Mouse (Mus musculus) liver, embryonic 15.5 days (tissue): ENCODE measurements around the gene Pitpnm3. TPM values are rescaled to one million over a fixed set of nuclear protein-coding genes. Genes with fewer than 3 reads are reported as not detected.

Experiments used
- ATAC-seq: fragments of 200-750 bp; cut with Nextera tagmentation; 2 replicates; pipeline ENCODE4 v1.8.0; 2017; ENCODE audit warnings: moderate number of reproducible peaks, mild to moderate bottlenecking, moderate library complexity; ENCODE audit not compliant: insufficient read depth
- H3K27ac ChIP-seq: fragments of 300-500 bp; sonication (generic); replicated peaks from 2 replicates; pipeline ENCODE4 v1.5.1; 2015; ENCODE audit warnings: mild to moderate bottlenecking, inconsistent platforms
- H3K27me3 ChIP-seq: fragments of 300-500 bp; sonication (generic); 2 replicates; pipeline ENCODE4 v1.6.1; 2015; ENCODE audit warnings: mild to moderate bottlenecking, inconsistent platforms
- H3K36me3 ChIP-seq: fragments of 300-500 bp; sonication (generic); replicated peaks from 2 replicates; pipeline ENCODE4 v1.6.1; 2015; ENCODE audit warnings: moderate library complexity, mild to moderate bottlenecking, inconsistent platforms
- H3K4me1 ChIP-seq: fragments of 300-500 bp; sonication (generic); replicated peaks from 2 replicates; pipeline ENCODE4 v1.6.1; 2015; ENCODE audit warnings: inconsistent platforms
- H3K4me2 ChIP-seq: fragments of 300-500 bp; sonication (generic); 2 replicates; pipeline ENCODE4 v1.6.1; 2015; ENCODE audit warnings: moderate library complexity, mild to moderate bottlenecking, inconsistent platforms
- H3K4me3 ChIP-seq: fragments of 300-500 bp; sonication (generic); replicated peaks from 2 replicates; pipeline ENCODE4 v1.5.1; 2015; ENCODE audit warnings: mild to moderate bottlenecking, inconsistent platforms
- H3K9ac ChIP-seq: fragments of 300-500 bp; sonication (generic); 2 replicates; pipeline ENCODE4 v1.6.1; 2015; ENCODE audit warnings: moderate library complexity, mild to moderate bottlenecking, inconsistent platforms
- H3K9me3 ChIP-seq: fragments of 300-500 bp; sonication (generic); replicated peaks from 2 replicates; pipeline ENCODE4 v1.6.1; 2016; ENCODE audit warnings: inconsistent platforms
- WGBS: fragments of 180-500 bp; shearing (Covaris S2); methylation state at CpG from one replicate; pipeline ENCODE4 v1.1.7; 2015; ENCODE audit warnings: mixed read lengths; ENCODE audit not compliant: insufficient replicate concordance; 5-methylcytosine and 5-hydroxymethylcytosine counted together
- polyA plus RNA-seq: library from polyadenylated mRNA; unstranded; fragments of >200 nt; fragmentation: Nextera tagmentation; extraction: Ambion mirVana; gene quantifications from 2 replicates; pipeline ENCODE4 v1.2.1, GENCODE M21; 2015

Gene Pitpnm3
- polyA plus RNA-seq, 1 experiment from 2014 or later: not detected

- H3K4me2 ChIP-seq: no peak overlapping the region
- WGBS: 65% methylated on average over 3 of the region's 3 CpGs
These were observed 103.0 kb downstream of the Pitpnm3 start for GRCm38 (mm10) chr11:72032589-72032988.

DNA sequence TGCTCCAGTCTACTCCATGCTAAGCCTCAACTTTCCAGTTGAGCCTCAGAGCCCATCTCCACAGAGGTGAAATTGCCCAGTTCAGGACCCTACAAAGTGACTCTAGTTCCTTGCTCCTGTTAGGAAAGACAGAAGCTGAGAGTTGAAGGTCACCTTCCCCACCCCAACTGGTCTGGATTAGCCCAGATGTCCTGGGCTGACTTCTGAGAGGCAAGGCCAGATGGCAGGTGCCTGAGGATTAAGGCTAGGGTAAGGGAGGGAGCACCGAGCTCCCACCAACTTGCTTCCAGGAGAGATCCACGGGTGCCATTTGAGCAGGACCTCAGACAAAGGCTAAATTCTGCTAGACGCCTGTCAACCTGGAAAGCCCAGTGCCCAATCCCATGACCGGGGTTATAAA, 103.5 kb downstream of the Pitpnm3 start:
- ATAC-seq: no peak
- WGBS: 63% methylated on average over 4 of the region's 4 CpGs

More at GRCm38 (mm10) chr11:72032589-72032988, 103.0 kb downstream of the Pitpnm3 start:
- ATAC-seq: no peak
- Histone ChIP-seq H3K9me3 (no peaks in the 10 kb centered on the region), H3K36me3 (no peaks in the 10 kb centered on the region), H3K27ac (no peak overlapping the region), H3K9ac (no peak overlapping the region), H3K4me3 (no peak overlapping the region), H3K27me3 (peaks cover 20% of the 10 kb centered on the region), H3K4me1 (no peaks in the 10 kb centered on the region)

DNA sequence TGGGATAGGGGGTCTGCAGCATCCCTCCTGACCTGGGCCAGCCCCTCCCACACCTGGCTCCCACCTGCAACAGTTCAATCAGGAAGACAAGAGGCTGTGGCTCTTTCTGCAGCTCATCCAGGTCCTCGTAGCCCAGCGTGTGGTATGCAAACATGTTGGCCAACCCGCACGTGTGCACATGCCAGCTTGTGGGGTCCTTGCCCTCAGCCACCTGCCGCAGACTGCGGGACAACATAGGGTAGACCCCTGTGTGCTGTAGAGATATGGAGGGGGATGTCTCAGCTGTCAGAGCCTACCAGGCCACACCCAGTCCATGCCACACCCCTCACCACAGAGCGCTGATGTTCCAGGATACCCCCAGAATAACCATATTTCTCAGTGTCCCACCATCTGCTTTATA, 104.2 kb downstream of the Pitpnm3 start:
- no peak overlapping the region for H3K4me2 ChIP-seq

More for the DNA sequence above, 103.5 kb downstream of the Pitpnm3 start:
- Histone ChIP-seq H3K9me3 (no peaks in the 10 kb centered on the region), H3K9ac (no peak overlapping the region), H3K27ac (no peak overlapping the region), H3K4me3 (no peak overlapping the region), H3K27me3 (peaks cover 19% of the 10 kb centered on the region), H3K4me1 (no peaks in the 10 kb centered on the region), H3K36me3 (no peaks in the 10 kb centered on the region), H3K4me2 (no peak overlapping the region)

DNA sequence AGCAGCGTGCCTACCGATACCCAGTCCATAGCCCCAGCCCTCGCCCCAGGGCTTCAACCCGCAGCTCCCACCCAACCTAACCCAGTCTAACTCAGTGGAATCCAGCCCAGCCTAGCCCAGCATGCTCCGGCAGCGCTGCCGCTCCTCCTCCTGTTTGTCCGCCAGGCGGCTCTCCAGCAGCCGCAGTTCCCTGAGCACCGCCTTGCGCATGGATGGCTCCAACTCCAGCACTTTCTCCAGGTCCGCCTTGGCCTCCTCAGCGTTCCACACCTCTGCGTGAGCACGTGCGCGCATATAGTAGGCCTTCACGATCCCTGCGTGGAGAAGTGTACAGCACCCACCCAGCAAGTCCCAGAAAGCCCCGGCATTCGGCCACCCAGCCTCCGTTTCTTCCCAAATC, 106.4 kb downstream of the Pitpnm3 start:
- H3K36me3 ChIP-seq: no peaks in the 10 kb centered on the region
- H3K27ac ChIP-seq: no peak overlapping the region
- 22% methylated on average over 23 of the region's 23 CpGs for WGBS
- H3K4me2 ChIP-seq: no peak overlapping the region
- H3K27me3 ChIP-seq: peaks cover 19% of the 10 kb centered on the region
- H3K9me3 ChIP-seq: no peaks in the 10 kb centered on the region
- H3K4me1 ChIP-seq: no peaks in the 10 kb centered on the region
- H3K9ac ChIP-seq: no peak overlapping the region
- ATAC-seq: no peak
- no peak overlapping the region for H3K4me3 ChIP-seq

More for the DNA sequence above, 104.2 kb downstream of the Pitpnm3 start:
- WGBS: 57% methylated on average over 7 of the region's 7 CpGs
- H3K36me3 ChIP-seq: no peaks in the 10 kb centered on the region
- H3K4me3 ChIP-seq: no peak overlapping the region
- H3K9me3 ChIP-seq: no peaks in the 10 kb centered on the region
- no peak overlapping the region for H3K9ac ChIP-seq
- H3K27ac ChIP-seq: no peak overlapping the region
- ATAC-seq: no peak
- H3K4me1 ChIP-seq: no peaks in the 10 kb centered on the region
- peaks cover 19% of the 10 kb centered on the region for H3K27me3 ChIP-seq

GRCm38 (mm10) chr11:72027836-72028235, 107.7 kb downstream of the Pitpnm3 start:
- H3K27me3 ChIP-seq: peaks cover 19% of the 10 kb centered on the region
- no peaks in the 10 kb centered on the region for H3K4me1 ChIP-seq
- no peak for ATAC-seq
- 66% methylated on average over 9 of the region's 9 CpGs for WGBS
- H3K27ac ChIP-seq: no peak overlapping the region
- H3K4me3 ChIP-seq: no peak overlapping the region
- no peak overlapping the region for H3K4me2 ChIP-seq
- H3K9me3 ChIP-seq: no peaks in the 10 kb centered on the region
- H3K9ac ChIP-seq: no peak overlapping the region
- H3K36me3 ChIP-seq: no peaks in the 10 kb centered on the region

GRCm38 (mm10) chr11:72026516-72026915, 109.1 kb downstream of the Pitpnm3 start:
- no peak overlapping the region for H3K4me3 ChIP-seq
- ATAC-seq: no peak
- H3K4me1 ChIP-seq: no peaks in the 10 kb centered on the region
- H3K9ac ChIP-seq: no peak overlapping the region
- WGBS: 74% methylated on average over 9 of the region's 9 CpGs
- no peak overlapping the region for H3K27ac ChIP-seq
- no peak overlapping the region for H3K4me2 ChIP-seq
- H3K36me3 ChIP-seq: no peaks in the 10 kb centered on the region
- no peaks in the 10 kb centered on the region for H3K9me3 ChIP-seq
- peaks cover 19% of the 10 kb centered on the region for H3K27me3 ChIP-seq

DNA sequence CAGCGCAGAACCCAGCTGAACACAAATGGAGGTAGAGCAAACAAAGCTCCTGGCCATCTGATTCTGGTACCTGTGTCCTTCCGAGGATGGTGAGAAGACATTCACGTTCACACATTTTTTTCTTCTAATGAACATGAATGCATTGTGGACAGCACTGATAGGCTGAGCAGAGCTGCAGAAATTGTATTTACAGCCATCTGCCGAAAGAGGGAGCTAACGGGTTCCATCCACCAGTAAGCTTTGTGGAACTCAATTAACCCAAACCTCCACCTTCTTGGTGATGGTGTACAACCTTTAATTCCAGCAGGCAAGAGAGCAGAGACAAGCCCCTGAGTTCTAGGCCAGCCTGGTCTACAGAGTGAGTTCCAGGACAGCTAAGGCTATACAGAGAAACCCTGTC, 109.7 kb downstream of the Pitpnm3 start:
- Histone ChIP-seq H3K9me3 (no peaks in the 10 kb centered on the region), H3K4me3 (no peak overlapping the region), H3K4me2 (no peak overlapping the region), H3K27ac (no peak overlapping the region), H3K9ac (no peak overlapping the region), H3K4me1 (no peaks in the 10 kb centered on the region; the same call in 1 of the 2 replicates), H3K36me3 (no peaks in the 10 kb centered on the region), H3K27me3 (peaks cover 19% of the 10 kb centered on the region)
- ATAC-seq: no peak
- WGBS: 23% methylated on average over 5 of the region's 5 CpGs

- 28% methylated on average over 5 of the region's 5 CpGs for WGBS
- ATAC-seq: no peak
These were observed 111.3 kb downstream of the Pitpnm3 start for GRCm38 (mm10) chr11:72024193-72024781.

GRCm38 (mm10) chr11:72023581-72023980, 112.0 kb downstream of the Pitpnm3 start:
- peaks cover under 1% of the 10 kb centered on the region; the same call in 1 of the 2 replicates for H3K27me3 ChIP-seq
- no peak overlapping the region for H3K4me2 ChIP-seq
- WGBS: 18% methylated on average over 10 of the region's 10 CpGs
- H3K9me3 ChIP-seq: no peaks in the 10 kb centered on the region
- no peak overlapping the region for H3K27ac ChIP-seq
- H3K4me3 ChIP-seq: no peak overlapping the region
- ATAC-seq: no peak
- no peak overlapping the region for H3K9ac ChIP-seq
- H3K4me1 ChIP-seq: no peaks in the 10 kb centered on the region; the same call in 1 of the 2 replicates
- H3K36me3 ChIP-seq: no peaks in the 10 kb centered on the region

More at GRCm38 (mm10) chr11:72024193-72024781, 111.3 kb downstream of the Pitpnm3 start:
- Histone ChIP-seq H3K9me3 (no peaks in the 10 kb centered on the region), H3K9ac (no peak overlapping the region), H3K27me3 (peaks cover 7% of the 10 kb centered on the region), H3K27ac (no peak overlapping the region), H3K4me3 (no peak overlapping the region), H3K4me2 (no peak overlapping the region), H3K4me1 (no peaks in the 10 kb centered on the region; the same call in 1 of the 2 replicates), H3K36me3 (no peaks in the 10 kb centered on the region)

DNA sequence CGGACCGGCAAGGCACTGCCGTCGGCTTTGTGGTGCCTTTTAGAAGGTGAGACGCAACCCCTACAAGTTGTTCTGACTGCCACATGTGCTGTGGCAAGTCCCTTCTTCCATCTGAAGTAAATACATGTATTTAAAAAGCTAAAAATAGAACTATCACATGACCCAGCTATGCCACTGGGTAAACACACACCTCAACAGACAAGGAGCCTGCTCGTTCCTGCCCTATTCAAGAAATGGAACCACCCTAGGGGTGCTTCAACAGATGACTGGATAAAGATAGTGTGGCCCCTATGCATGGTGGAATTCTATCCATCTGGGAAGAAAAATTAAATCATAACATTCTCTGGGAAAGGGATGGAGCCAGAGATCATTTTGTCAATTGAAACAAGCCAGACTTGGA, 112.8 kb downstream of the Pitpnm3 start:
- Histone ChIP-seq H3K9me3 (no peaks in the 10 kb centered on the region), H3K4me1 (no peaks in the 10 kb centered on the region; the same call in 1 of the 2 replicates), H3K9ac (no peak overlapping the region), H3K36me3 (no peaks in the 10 kb centered on the region), H3K4me2 (no peak overlapping the region), H3K27me3 (no peaks in the 10 kb centered on the region), H3K4me3 (no peak overlapping the region), H3K27ac (no peak overlapping the region)
- no peak for ATAC-seq
- 69% methylated on average over 6 of the region's 6 CpGs for whole genome bisulfite sequencing

DNA sequence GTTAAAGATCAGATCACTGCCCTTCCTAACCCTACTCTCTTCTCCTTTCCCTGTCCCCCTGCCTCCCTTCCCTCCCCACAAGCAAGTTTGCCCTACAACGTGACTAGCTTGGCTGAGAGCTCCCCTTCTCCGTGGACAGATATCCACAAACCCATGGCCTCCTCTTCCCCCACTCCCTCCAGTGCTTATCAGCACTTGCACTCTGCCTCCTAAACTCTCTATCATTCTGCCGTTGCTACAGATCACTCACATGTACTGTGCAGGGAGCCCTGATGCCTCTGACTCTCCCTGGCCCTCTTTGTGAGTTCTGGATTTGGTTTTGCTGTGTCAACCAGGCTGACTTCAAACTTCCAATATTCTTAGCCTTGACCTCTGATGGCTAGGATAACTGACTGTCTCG, 114.6 kb downstream of the Pitpnm3 start:
- Histone ChIP-seq H3K4me2 (no peak overlapping the region), H3K9me3 (no peaks in the 10 kb centered on the region), H3K9ac (no peak overlapping the region), H3K27me3 (no peaks in the 10 kb centered on the region), H3K27ac (no peak overlapping the region), H3K4me3 (no peak overlapping the region), H3K4me1 (no peaks in the 10 kb centered on the region; the same call in 1 of the 2 replicates), H3K36me3 (no peaks in the 10 kb centered on the region)
- 19% methylated on average over 4 of the region's 4 CpGs for WGBS
- peak; percentile 54 for ATAC-seq

DNA sequence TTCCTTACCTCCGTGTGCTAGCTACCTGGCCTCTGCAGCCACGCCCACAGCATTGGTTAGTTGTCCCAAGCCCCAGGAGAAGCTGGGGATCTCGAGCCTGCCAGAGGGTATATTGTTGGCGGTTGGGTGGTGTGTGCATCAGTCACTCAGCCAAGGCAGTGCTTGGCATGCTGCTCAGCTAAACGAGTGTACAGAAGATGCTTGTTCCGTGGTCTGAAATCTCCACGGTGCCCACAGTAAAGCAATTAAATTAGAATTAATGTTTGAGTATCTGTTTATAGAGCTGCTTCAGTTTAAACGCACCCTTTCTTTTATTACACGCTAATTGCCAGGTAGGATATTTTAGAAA, 118.4 kb downstream of the Pitpnm3 start:
- no peaks in the 10 kb centered on the region for H3K27me3 ChIP-seq
- no peak overlapping the region for H3K27ac ChIP-seq
- H3K4me2 ChIP-seq: no peak overlapping the region
- no peaks in the 10 kb centered on the region for H3K36me3 ChIP-seq
- H3K9ac ChIP-seq: no peak overlapping the region
- H3K4me3 ChIP-seq: no peak overlapping the region
- no peaks in the 10 kb centered on the region; the same call in 1 of the 2 replicates for H3K4me1 ChIP-seq
- H3K9me3 ChIP-seq: no peaks in the 10 kb centered on the region
- no peak for ATAC-seq
- 62% methylated on average over 9 of the region's 9 CpGs for WGBS
